Mouse (Mus musculus) CH12.LX (cell line): ENCODE measurements around the gene Aaas. TPM values are rescaled to one million over a fixed set of nuclear protein-coding genes. Genes with fewer than 3 reads are reported as not detected.

ENCODE experiments used
- DNase-seq: peaks from one replicate; pipeline ENCODE4 v3.0.0-alpha.2; 2013; ENCODE audit errors: extremely low read depth
- H3K27ac ChIP-seq: 2 replicates; pipeline ENCODE4 v1.5.1; 2012; ENCODE audit warnings: low read depth, mild to moderate bottlenecking, control low read depth, moderate library complexity; ENCODE audit not compliant: insufficient read depth
- H3K27me3 ChIP-seq: replicated peaks from 2 replicates; pipeline ENCODE3; 2012; ENCODE audit warnings: inconsistent platforms
- H3K36me3 ChIP-seq, 2 experiments: replicated peaks in 1 of 2; 2 replicates each; pipeline versions ENCODE3 to v1.6.1; 2012; ENCODE audit warnings: inconsistent platforms in 1 of 2, low read length in 1 of 2, mild to moderate bottlenecking in 1 of 2, mixed read lengths in 1 of 2, moderate library complexity in 1 of 2; ENCODE audit not compliant: control insufficient read depth in 1 of 2, insufficient read depth in 1 of 2
- H3K4me1 ChIP-seq, 2 experiments: 2 replicates each; pipeline ENCODE4 v1.6.1; 2012; ENCODE audit warnings: inconsistent platforms in 1 of 2, moderate library complexity in 1 of 2; ENCODE audit not compliant: insufficient read depth in 2 of 2, control insufficient read depth in 1 of 2
- H3K4me2 ChIP-seq: 2 replicates; pipeline ENCODE4 v1.6.1; 2012; ENCODE audit warnings: low read depth, mild to moderate bottlenecking, control low read depth; ENCODE audit not compliant: poor library complexity, insufficient read depth, severe bottlenecking
- H3K4me3 ChIP-seq, 3 experiments: fragments of 150-350 bp in 1 of 3; sonication (generic) in 1 of 3; replicated peaks in 1 of 3; 2 replicates each; pipeline versions ENCODE3 to v1.5.1; 2011 to 2012; ENCODE audit warnings: low read depth in 2 of 3, low read length in 2 of 3, mild to moderate bottlenecking in 2 of 3, moderate library complexity in 2 of 3, control low read depth in 1 of 3, improper control_type of control experiment in 1 of 3, inconsistent platforms in 1 of 3, mixed read lengths in 1 of 3; ENCODE audit not compliant: poor library complexity in 1 of 3
- H3K79me2 ChIP-seq: replicated peaks from 2 replicates; pipeline ENCODE4 v1.6.1; 2012; ENCODE audit warnings: mild to moderate bottlenecking, moderate library complexity; ENCODE audit not compliant: control insufficient read depth, poor library complexity, insufficient read depth, severe bottlenecking; ENCODE audit errors: extremely low read depth
- H3K9ac ChIP-seq: 2 replicates; pipeline ENCODE4 v1.6.1; 2012; ENCODE audit warnings: low read depth, mild to moderate bottlenecking, control low read depth, moderate library complexity; ENCODE audit not compliant: insufficient read depth
- H3K9me3 ChIP-seq: replicated peaks from 2 replicates; pipeline ENCODE3; 2012; ENCODE audit warnings: low read length, inconsistent platforms, mixed read lengths
- CHD1 ChIP-seq: IDR thresholded peaks from 2 replicates; pipeline ENCODE4 v1.6.1; 2012; ENCODE audit warnings: low read depth, low read length, improper control_type of control experiment, inconsistent platforms
- CHD2 ChIP-seq: IDR thresholded peaks from 2 replicates; pipeline ENCODE4 v1.6.1; 2011; ENCODE audit warnings: low read length, improper control_type of control experiment
- CTCF ChIP-seq, 2 experiments: IDR thresholded peaks in 1 of 2; conservative IDR thresholded peaks in 1 of 2; 2 replicates each; pipeline ENCODE4 v1.5.1; 2011 to 2012; ENCODE audit warnings: low read depth in 2 of 2, low read length in 2 of 2, improper control_type of control experiment in 1 of 2, inconsistent platforms in 1 of 2, mild to moderate bottlenecking in 1 of 2, moderate library complexity in 1 of 2
- E2F4 ChIP-seq: IDR thresholded peaks from 2 replicates; pipeline ENCODE4 v1.6.1; 2011; ENCODE audit warnings: low read depth, low read length, improper control_type of control experiment; ENCODE audit not compliant: insufficient replicate concordance
- GABPA ChIP-seq: IDR thresholded peaks from 2 replicates; pipeline ENCODE4 v1.6.1; 2012; ENCODE audit warnings: low read depth, low read length, improper control_type of control experiment, inconsistent platforms; ENCODE audit not compliant: insufficient replicate concordance
- POLR2AphosphoS2 ChIP-seq: IDR thresholded peaks from 2 replicates; pipeline ENCODE4 v1.6.1; 2011; ENCODE audit warnings: low read depth, low read length, improper control_type of control experiment
- RAD21 ChIP-seq: IDR thresholded peaks from 2 replicates; pipeline ENCODE4 v1.6.1; 2011; ENCODE audit warnings: low read depth, mild to moderate bottlenecking, low read length, improper control_type of control experiment, moderate library complexity
- RCOR1 ChIP-seq: conservative IDR thresholded peaks from 2 replicates; pipeline ENCODE4 v1.6.1; 2012; ENCODE audit warnings: low read depth, mild to moderate bottlenecking, inconsistent platforms, low read length, improper control_type of control experiment
- TCF12 ChIP-seq: IDR thresholded peaks from 2 replicates; pipeline ENCODE4 v1.6.1; 2014; ENCODE audit warnings: low read depth, mild to moderate bottlenecking, inconsistent platforms, low read length, improper control_type of control experiment
- USF2 ChIP-seq: conservative IDR thresholded peaks from 2 replicates; pipeline ENCODE4 v1.6.1; 2011; ENCODE audit warnings: low read depth, low read length, improper control_type of control experiment
- ZMIZ1 ChIP-seq: IDR thresholded peaks from 2 replicates; pipeline ENCODE4 v1.6.1; 2012; ENCODE audit warnings: low read depth, mild to moderate bottlenecking, inconsistent platforms, low read length, improper control_type of control experiment
- dilution Hi-C: fragments of 300-500 bp; cut with MboI; formaldehyde crosslinking; loops from 2 replicates; pipeline ENCODE4 v1.14.3; 2020; ENCODE audit warnings: low sequenced_read_pairs; ENCODE audit not compliant: extremely low pct_unique_long_range_greater_than_20kb, extremely low pct_ligation_motif_present
- in situ Hi-C: fragments of 300-500 bp; cut with MboI; formaldehyde crosslinking; loops from 3 replicates; pipeline ENCODE4 v1.14.3; 2019; ENCODE audit warnings: low sequenced_read_pairs, low pct_ligation_motif_present, low pct_unique_long_range_greater_than_20kb, mixed read lengths
- polyA plus RNA-seq: library from polyadenylated mRNA; unstranded; fragments of >175 nt; gene quantifications from 2 replicates; pipeline ENCODE4 v1.2.1, GENCODE M21; 2012; ENCODE audit warnings: low read depth; ENCODE audit not compliant: insufficient read length
- total RNA-seq, 2 experiments: library from RNA; depleted of rRNA; stranded (reverse); fragments of 300-350 nt in 1 of 2; fragments of >200 nt in 1 of 2; gene quantifications; 2 replicates each; pipeline ENCODE4 v1.2.3; 2012 to 2014

The Aaas gene
- total and polyA plus RNA-seq, 3 experiments, result 98.3 to 266 (median 126) TPM

DNA sequence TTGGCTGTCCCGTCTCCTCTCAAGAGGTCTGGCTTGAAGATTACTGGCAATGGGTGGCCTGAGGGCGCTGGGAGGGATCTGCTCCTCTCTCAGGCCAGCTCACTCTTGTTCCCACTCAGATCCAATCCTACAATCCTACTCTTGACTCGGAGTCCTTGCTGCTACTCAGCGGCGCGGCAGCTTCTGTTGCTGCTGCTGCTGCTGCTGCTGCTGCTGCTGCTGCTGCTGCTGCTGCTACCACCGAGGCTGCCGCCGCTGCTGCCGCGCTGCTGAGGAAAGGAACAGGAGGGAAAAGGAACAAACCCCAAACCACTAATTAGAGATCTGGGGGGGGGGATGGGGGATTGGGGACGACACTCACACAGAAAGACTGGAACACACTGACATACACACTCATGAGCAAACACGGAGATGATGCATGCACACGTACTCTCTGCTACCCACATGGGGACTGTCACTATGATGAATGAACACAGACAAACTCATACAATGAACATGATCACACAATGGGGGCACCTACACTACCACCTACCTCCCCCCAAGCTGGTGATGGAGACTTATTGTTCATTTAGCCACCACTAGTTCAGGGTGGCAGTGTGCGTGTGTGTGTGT lies 16.3 kb upstream of the Aaas start, which contains the start of gene Sp7:
Sp7 (minus strand) TSS at position 450 of the 612 bp plus-strand sequence.
- Histone ChIP-seq H3K27me3 (peaks cover 72% of the 10 kb centered on the region), H3K79me2 (no peaks in the 10 kb centered on the region), H3K9ac (no peak within 1 kb of the TSS), H3K4me1 (peaks cover 6 to 11% of the 10 kb centered on the region in 2 experiments), H3K36me3 (no peaks in the 10 kb centered on the region), H3K4me2 (no peak within 1 kb of the TSS), H3K4me3 (no peak within 1 kb of the TSS), H3K9me3 (no peaks in the 10 kb centered on the region), H3K27ac (no peak within 1 kb of the TSS)
- DNase-seq, result no peak
- dilution Hi-C loops, result no loop called here
- in situ Hi-C loops, result no loop called here
- TF ChIP-seq ZMIZ1 (no peak), CHD2 (no peak), USF2 (no peak), GABPA (no peak), RCOR1 (no peak), TCF12 (no peak), POLR2AphosphoS2 (no peak)

DNA sequence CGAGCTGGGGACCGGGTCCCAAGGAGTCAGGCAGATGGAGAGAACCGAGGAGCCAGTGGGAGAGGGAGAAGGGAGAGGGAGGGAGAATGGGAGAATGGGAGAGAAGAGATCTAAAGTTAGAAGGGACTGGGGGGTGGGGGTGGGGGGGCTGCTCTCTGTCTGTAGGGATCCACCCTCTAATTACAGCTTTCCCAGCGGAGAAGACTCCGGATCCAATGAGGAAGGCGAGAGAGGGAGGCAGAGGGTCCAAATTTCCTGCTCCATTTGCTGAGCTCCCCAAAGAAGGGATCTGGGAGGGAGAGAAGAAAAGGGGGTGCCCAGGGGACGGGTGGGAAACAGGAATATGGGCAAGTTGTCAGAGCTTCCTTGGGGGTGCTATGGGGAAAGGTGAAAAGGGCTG lies 15.7 kb upstream of the Aaas start:
- DNase-seq, result no peak
- no peak overlapping the region for H3K27ac ChIP-seq
- peaks cover 6 to 7% of the 10 kb centered on the region in 2 experiments; a peak in 3 of 4 replicates for H3K4me1 ChIP-seq
- no peak overlapping the region for H3K4me3 ChIP-seq
- H3K27me3 ChIP-seq, result peaks cover 70% of the 10 kb centered on the region
- in situ Hi-C loops (no loop called here), dilution Hi-C loops (no loop called here)
- no peak for TF ChIP-seq RAD21
- H3K9me3 ChIP-seq, result no peaks in the 10 kb centered on the region
- H3K9ac ChIP-seq, result no peak overlapping the region
- H3K4me2 ChIP-seq, result no peak overlapping the region
- no peaks in the 10 kb centered on the region for H3K36me3 ChIP-seq
- no peaks in the 10 kb centered on the region for H3K79me2 ChIP-seq

DNA sequence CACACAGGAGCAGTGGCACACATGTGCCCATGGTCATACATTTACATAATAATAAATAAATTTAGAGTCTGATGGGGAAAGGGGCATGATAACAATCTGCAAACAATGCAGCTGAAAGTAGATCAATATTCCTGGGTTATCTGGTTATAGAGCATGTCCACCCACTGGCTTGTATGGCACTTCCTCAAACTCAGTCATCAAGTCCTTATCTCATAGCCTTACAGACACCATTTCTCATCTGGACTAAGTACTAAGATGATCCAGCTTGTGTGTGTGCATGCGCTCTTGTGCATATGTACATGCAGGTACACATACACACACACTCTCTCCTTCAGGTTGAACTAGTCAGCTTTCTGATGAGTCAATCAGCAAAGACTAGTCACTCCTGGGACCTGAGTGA lies 14.1 kb upstream of the Aaas start:
- H3K27me3 ChIP-seq, result peaks cover 66% of the 10 kb centered on the region
- H3K27ac ChIP-seq, result no peak overlapping the region
- DNase-seq, result no peak
- no peak overlapping the region for H3K4me3 ChIP-seq
- H3K4me2 ChIP-seq, result no peak overlapping the region
- H3K9me3 ChIP-seq, result no peaks in the 10 kb centered on the region
- no peaks in the 10 kb centered on the region for H3K79me2 ChIP-seq
- peaks cover 6 to 7% of the 10 kb centered on the region in 2 experiments; a peak in 3 of 4 replicates for H3K4me1 ChIP-seq
- no peak overlapping the region for H3K9ac ChIP-seq
- in situ Hi-C loops, result no loop called here
- dilution Hi-C loops, result no loop called here
- no peaks in the 10 kb centered on the region for H3K36me3 ChIP-seq
- no peak for TF ChIP-seq CHD2
- TF ChIP-seq CHD1, result no peak
- TF ChIP-seq CTCF (conservative IDR thresholded peaks at IDR 0.05 in 1 of 2, IDR thresholded peaks at IDR 0.05 in 1 of 2; ENCODE audit: low read depth in 2 of 2, low read length in 2 of 2), result 0 out of 4 replicates have a peak, but pooled peaks of 1 of the 2 experiments have one; percentile 7
- no peak for TF ChIP-seq TCF12
- no peak for TF ChIP-seq E2F4
- TF ChIP-seq, all 38 proteins: peak for 1
